Mouse (Mus musculus) stomach, postnatal 0 days (tissue): ENCODE data around the gene Wtap.

Source experiments
- CTCF ChIP-seq: IDR thresholded peaks from 2 replicates; pipeline ENCODE4 v1.5.1; 2016; ENCODE audit warnings: antibody characterized with exemption, low read depth, mild to moderate bottlenecking, moderate library complexity
- EP300 ChIP-seq: optimal IDR thresholded peaks from 2 replicates; pipeline ENCODE3; 2016; ENCODE audit warnings: antibody characterized with exemption

- TF ChIP-seq EP300, result no peak
- TF ChIP-seq CTCF, result no peak
These were observed 56.5 kb downstream of the Wtap start for GRCm38 (mm10) chr17:12937412-12937970.
